Mouse (Mus musculus) layer of hippocampus, adult 2 months (tissue): ENCODE measurements around the gene Sh3bp5. TPM values are rescaled to one million over a fixed set of nuclear protein-coding genes. Genes with fewer than 3 reads are reported as not detected.

Experiments
- DNase-seq, 2 experiments: peaks; one replicate each; pipeline ENCODE4 v3.0.0; 2022; ENCODE audit warnings: low spot score in 2 of 2
- H3K27ac ChIP-seq: fragments of 200-600 bp; 2 replicates; pipeline ENCODE4 v1.8.1; 2022
- H3K4me3 ChIP-seq: fragments of 200-600 bp; 2 replicates; pipeline ENCODE4 v1.8.1; 2022; ENCODE audit warnings: mild to moderate bottlenecking
- CTCF ChIP-seq: fragments of 200-600 bp; conservative IDR thresholded peaks from 2 replicates; pipeline ENCODE4 v1.8.1; 2022; ENCODE audit warnings: antibody characterized with exemption, mild to moderate bottlenecking, moderate library complexity
- total RNA-seq, 2 experiments: library from RNA; stranded (reverse); gene quantifications; 2 replicates each; pipeline ENCODE4 v1.2.3; 2021

Gene Sh3bp5
- total RNA-seq, 2 experiments from 2014 or later = 147 to 158 TPM

DNA sequence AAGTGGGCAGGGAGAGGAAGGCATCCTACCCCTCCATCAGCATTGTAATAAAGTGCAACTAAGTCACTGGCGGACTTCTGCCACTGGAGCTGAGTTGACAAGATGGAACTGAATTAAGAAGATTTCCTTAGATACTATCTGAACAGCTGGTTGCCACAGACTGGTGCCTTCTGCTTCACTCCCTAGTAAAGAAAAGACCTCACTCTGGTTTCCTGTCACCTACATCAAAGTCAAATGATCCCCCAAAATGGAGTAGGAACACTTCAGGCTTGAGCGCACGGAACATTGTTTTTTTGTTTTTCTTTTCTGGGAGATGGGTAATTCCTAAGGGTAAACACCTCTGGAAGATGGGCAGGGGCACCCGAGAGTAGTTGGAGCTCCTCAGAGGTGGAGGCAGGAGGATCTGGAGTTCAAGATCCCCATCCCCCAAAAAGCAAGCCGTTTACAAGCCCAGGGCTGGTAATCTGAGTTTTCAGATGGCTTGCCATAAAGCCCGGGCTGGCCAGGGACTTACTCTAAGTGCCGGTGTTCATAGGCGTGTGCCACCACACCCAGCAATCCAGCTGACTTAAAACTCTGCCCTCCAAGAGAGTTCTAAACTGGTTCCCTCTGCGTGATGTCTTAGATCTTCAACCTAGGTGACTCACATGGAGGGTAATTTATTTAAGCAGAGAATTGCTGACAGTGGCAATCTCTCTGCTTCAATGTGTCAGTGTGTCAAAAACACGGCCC lies 21.5 kb downstream of the Sh3bp5 start:
- DNase-seq = no peak
- no peak for TF ChIP-seq CTCF
- peak overlapping the region; percentile 67 for H3K27ac ChIP-seq

DNA sequence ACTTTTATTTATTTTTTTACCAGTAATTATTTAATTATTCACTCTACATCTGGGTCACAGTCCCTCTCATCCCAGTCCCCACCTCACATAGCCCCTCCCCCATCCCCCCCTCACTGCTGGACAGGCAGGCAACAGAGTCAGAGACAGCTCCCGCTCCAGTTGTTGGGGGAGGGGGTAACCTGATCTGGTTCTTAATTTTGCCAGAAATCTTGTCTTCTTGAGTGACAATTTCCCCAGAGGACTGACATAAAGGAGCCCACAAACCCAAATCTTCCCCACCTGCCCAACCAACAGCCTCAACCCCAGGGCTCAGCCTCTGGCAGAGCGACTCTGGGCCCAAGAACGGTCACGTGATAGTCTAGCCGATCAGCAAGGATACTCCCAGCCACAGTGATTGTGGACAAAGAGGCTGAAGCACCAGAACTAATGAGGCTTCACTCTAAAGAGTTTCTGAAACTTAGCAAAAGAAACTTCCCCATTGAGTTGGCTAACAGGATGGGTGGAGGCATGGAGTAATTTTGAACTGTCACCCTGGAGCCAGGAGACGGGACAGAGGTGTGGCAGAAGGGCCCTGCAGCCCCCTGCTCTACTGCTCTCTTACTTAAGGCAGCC lies 22.3 kb downstream of the Sh3bp5 start:
- no peak for DNase-seq
- no peak for TF ChIP-seq CTCF
- no peak overlapping the region for H3K4me3 ChIP-seq
- peak overlapping the region; percentile 86; the same call in 1 of the 2 replicates for H3K27ac ChIP-seq

More for the DNA sequence above, 21.5 kb downstream of the Sh3bp5 start:
- no peak overlapping the region for H3K4me3 ChIP-seq

DNA sequence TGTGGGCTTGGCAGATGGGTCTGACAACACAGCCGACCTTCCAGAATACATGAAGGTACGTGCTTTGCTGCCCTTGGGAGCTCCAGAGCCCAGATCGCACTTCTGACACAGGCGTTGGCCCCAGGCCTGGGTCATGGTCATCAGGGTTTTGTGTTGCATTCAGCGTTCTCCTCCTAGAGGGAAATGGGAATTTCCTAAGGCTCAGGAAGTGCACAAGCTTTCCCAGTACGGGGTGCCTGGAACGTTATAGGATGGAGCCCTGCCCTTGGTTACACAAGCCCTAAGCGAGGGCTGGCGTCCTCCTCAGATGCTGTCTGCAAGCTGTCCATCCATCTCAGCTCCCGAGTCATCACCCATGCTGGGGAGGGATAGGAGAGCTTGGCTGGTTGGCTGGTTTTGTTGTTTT lies 23.2 kb downstream of the Sh3bp5 start:
- H3K27ac ChIP-seq = peak overlapping the region; percentile 86
- H3K4me3 ChIP-seq = no peak overlapping the region
- no peak for TF ChIP-seq CTCF
- DNase-seq = no peak

DNA sequence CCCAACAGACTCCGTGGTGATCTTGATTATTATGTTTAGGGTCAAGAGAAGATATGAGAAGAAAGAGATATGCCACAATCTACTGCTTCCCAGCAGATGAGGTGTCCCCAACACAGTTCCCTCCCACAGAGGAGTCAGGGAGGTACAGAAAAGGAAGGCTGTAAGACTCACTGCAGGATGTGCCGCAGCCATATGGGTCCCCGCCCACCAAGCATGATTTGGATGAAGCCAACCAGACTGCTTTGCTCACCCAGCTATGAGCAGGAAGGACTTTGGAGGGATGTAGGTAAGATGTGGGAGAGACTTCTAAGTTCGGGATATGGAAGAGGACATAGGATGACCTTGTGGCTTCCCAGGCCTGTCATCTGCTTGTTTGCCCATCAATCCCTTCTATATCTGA lies 25.1 kb downstream of the Sh3bp5 start:
- no peak for TF ChIP-seq CTCF
- peak overlapping the region; percentile 86 for H3K27ac ChIP-seq
- peak; percentile 70 to 83 for DNase-seq

DNA sequence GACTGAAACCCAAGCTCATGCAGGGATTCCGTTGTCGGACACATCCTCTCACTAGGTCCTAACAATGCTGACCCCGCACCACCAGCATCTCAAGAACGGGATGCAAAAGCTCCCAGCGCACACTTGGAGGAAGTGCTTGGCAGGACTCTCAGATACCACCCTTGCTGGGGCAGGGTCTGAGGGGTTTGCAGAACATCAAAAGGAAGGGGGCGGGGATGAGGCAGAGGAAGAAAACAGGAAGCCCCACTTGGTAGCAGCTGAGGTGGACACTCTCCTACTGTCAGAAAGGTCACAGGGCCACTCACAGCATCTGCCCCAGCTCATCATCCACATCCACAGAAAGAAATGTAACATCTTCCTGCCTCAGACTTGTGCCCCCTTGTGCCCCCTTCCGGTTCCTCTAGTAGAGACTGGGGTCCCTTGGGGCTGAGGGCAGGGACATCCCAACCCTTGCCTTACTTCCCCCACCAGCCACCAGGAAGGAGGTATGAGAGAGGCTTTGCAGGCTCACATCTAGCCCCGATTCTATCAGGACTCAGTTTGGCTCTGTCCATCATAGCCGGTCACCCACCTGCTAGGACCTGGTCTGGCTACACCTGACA lies 25.7 kb downstream of the Sh3bp5 start:
- peak overlapping the region; percentile 86 for H3K27ac ChIP-seq
- H3K4me3 ChIP-seq = no peak overlapping the region
- TF ChIP-seq CTCF = no peak
- no peak for DNase-seq

More for the DNA sequence above, 25.1 kb downstream of the Sh3bp5 start:
- H3K4me3 ChIP-seq = no peak overlapping the region; the same call in 1 of the 2 replicates

DNA sequence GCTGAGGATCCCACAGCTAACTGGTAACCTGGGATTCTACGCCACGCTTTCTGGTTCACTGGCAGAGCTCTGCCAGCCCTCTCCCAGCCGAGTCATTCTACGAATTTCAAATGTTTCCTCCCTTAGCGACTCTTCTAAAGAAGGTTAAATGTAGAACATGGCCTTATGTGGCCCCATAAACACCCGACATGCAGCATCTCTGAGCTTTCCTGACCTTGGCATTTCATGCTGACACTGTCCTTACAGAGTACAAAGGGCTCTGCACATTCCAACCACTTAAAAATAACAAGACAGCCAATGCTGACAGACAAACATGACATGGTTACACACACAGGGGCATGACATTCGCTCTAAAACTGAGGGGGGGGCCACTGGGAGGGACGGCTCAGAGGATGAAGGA lies 27.2 kb downstream of the Sh3bp5 start:
- peak overlapping the region; percentile 86 for H3K27ac ChIP-seq
- no peak for DNase-seq
- TF ChIP-seq CTCF = no peak

DNA sequence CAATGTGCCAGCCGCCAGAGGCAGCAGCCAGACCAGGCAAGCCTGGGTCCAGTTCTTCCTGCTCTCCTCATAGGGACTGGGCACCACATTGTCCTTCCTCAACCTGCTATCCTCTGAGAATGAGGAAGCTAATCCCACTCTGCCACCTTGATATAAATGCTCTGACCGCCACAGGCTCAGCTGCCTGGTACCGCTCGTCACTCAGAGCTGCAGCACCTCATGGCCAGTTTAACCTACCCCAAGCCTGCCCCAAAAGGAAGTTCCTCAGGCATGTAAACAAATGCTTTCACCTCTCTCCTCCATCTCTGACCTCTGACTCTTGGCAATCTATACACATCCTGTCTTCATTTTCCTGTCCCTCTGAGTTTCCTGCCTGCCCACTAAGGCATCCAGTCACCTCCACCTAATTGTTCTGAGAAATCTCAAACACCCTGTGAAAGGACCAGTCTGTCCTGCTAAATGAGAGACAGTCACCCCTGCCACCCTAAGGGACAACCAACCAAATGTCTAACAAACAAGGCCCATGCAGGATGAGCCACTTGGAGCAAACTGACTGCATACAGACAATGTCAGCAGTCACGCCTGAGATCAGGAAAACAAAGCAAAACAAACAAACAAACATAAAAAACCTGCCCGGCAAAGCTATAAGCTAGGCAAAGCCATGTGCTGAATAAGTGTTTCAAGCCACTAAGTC lies 27.8 kb downstream of the Sh3bp5 start:
- no peak overlapping the region for H3K4me3 ChIP-seq
- no peak for TF ChIP-seq CTCF
- no peak for DNase-seq
- H3K27ac ChIP-seq = peak overlapping the region; percentile 86

More for the DNA sequence above, 27.2 kb downstream of the Sh3bp5 start:
- H3K4me3 ChIP-seq = no peak overlapping the region

DNA sequence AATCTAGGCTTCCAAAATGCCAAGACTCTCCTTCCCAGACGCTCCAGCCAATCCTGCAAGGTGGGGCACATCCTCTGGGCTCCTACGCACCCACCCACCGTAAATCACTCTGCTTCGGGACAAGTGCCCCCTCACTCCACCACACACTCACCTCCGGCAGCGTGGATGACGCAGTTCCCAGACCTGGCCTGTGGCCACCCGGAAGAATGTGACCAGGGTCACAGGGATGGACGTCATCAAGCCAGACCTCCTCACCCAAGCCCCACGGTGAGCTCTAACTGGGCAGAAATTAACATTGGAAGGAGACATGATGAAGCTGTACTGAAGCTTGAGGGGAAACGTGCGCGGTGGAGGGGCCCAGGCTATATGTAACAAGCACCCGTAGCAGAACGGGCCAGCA lies 28.7 kb downstream of the Sh3bp5 start:
- H3K27ac ChIP-seq = peak overlapping the region; percentile 86
- TF ChIP-seq CTCF = no peak
- no peak overlapping the region for H3K4me3 ChIP-seq
- no peak for DNase-seq

DNA sequence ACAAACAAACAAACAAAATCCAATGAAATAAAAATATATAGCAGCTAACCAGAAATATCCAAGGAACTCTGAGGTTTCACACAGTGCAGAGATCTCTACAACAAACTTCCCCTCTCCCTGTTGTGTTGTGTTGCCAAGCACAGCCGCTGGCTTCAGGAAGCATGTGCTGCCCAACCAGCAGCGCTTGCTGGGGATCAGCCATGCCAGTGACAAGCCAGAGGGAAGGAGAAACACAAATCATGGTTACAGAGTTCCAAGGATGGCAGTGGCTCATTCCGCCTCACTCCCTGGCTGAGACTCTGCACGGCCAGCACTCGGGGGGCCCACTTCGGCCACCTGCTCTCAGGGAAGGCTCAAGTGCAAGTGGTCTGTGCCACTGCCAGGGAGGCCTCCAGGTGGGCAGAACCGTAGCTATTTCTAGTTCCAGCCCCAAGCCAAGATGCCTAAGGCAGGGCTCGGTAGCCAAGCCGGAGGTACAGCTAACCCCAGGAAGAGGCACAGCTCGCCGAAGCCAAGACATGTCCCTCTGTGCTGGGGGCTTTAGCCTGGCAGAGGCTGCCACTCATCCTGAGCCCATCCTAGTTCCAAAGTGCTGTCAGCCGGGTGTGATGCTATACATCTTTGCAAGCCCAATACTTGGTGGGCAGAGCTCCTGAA lies 29.6 kb downstream of the Sh3bp5 start:
- peak overlapping the region; percentile 86 for H3K27ac ChIP-seq
- no peak for TF ChIP-seq CTCF
- DNase-seq = no peak
- H3K4me3 ChIP-seq = no peak overlapping the region

DNA sequence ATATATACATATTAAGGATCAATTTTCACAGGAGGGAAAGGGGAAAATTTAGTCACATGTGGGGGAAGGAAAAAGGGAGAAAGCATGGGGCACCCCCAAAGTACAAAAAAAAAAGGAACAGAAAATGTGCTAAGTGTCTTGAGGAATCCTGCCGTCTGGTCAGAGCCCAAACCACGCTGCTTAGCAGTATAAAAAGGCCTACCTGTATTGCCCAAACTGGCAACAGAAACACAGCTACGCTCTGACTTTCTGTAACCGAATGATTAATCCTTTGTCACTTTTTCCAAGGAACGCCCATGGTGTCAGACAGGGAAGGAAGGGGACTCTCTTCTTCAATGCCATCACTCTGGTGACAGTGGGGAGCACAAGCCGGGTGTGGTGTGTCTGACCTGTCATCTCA lies 30.2 kb downstream of the Sh3bp5 start:
- Histone ChIP-seq H3K4me3 (no peak overlapping the region), H3K27ac (peak overlapping the region; percentile 86)
- DNase-seq = no peak
- TF ChIP-seq CTCF = no peak

DNA sequence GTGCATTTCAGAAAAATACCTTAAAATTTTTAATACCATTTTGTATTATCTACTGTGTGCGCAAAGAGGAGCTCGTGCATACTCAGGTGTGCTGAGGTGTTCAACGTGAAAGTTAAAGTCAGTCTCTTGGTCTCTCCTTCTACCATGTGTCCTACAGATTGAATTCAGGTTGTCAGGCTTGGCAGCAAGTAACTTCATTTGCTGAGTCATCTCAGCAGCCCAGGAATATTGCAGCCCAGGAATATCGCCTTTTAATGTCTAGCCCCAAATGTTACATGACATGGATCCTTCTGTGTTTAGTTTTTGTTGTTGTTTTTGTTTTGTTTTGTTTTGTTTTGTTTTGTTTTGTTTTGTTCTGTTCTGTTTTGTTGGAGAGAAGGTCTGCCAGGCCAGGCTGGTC lies 31.2 kb downstream of the Sh3bp5 start:
- H3K27ac ChIP-seq = peak overlapping the region; percentile 96
- TF ChIP-seq CTCF = no peak
- DNase-seq = no peak

DNA sequence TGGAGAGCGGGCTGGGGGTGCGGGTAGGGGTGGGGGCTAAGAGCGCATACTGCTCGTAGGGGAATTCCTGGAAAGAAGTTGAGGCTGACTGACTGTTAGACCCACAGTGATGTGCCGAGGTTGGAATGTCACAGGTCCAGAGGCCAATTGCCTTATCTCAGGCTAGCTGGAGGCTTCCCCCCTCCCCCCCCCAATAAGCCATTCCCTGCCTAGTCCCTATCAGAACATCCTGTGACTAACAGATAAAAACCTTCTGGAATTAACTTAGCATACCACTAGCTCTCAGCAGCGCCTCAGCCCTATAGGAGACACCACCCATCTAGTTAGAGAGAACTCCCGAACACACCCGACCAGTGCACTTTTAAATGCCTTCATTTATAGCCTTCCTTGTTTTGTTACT lies 31.9 kb downstream of the Sh3bp5 start:
- no peak for TF ChIP-seq CTCF
- Histone ChIP-seq H3K4me3 (no peak overlapping the region), H3K27ac (peak overlapping the region; percentile 96)
- no peak for DNase-seq

More for the DNA sequence above, 31.2 kb downstream of the Sh3bp5 start:
- H3K4me3 ChIP-seq = no peak overlapping the region
